ENCODE assay signal across 8 mouse cellular contexts in genomic region chr11:46275302-46275701, GRCm38 (mm10). TPM values are rescaled to one million over a fixed set of nuclear protein-coding genes. Genes with fewer than 3 reads are reported as not detected.
DNase-seq lines count a peak whose midpoint lies in the region; ATAC-seq and TF ChIP-seq lines count a peak whose summit lies in the region.

No protein-coding gene starts in this region.

- no peaks in the 10 kb centered on the region for H3K9me3 ChIP-seq in limb, embryonic 14.5 days (ENCODE audit: control insufficient read depth, low read length)

- peak; percentile 91 for ATAC-seq in granulocyte monocyte progenitor cell, adult 5-6 weeks (replicated peaks; ENCODE audit: poor library complexity, severe bottlenecking)
- peak; percentile 84 for ATAC-seq in limb, embryonic 14.5 days (ENCODE audit: low FRiP score, low read depth)
- peak; percentile 63 for ATAC-seq in monocyte, adult 5-6 weeks (replicated peaks; ENCODE audit: insufficient number of reproducible peaks, low FRiP score, low TSS enrichment, poor library complexity, severe bottlenecking)

- H3K27ac ChIP-seq in limb, embryonic 14.5 days (replicated peaks; ENCODE audit: low read depth, low read length): no peak overlapping the region

- TF ChIP-seq POLR2A in limb, embryonic 14.5 days (IDR thresholded peaks at IDR 0.05; ENCODE audit: borderline replicate concordance, extremely low read depth, insufficient read depth, insufficient read length): no peak

- no peak overlapping the region for H3K4me3 ChIP-seq in limb, embryonic 14.5 days (replicated peaks; ENCODE audit: low read length)

- H3K27me3 ChIP-seq in limb, embryonic 14.5 days (ENCODE audit: control insufficient read depth, insufficient read depth, low read length): no peaks in the 10 kb centered on the region

- H3K9ac ChIP-seq in limb, embryonic 14.5 days (ENCODE audit: low read depth, low read length, severe bottlenecking): no peak overlapping the region

- no peaks in the 10 kb centered on the region for H3K4me1 ChIP-seq in limb, embryonic 14.5 days (ENCODE audit: control insufficient read depth, insufficient read depth, low read length)

- peaks cover 6% of the 10 kb centered on the region for H3K36me3 ChIP-seq in limb, embryonic 14.5 days (ENCODE audit: control insufficient read depth, insufficient read depth, low read length)

- no peak overlapping the region for H3K4me2 ChIP-seq in limb, embryonic 14.5 days (replicated peaks; ENCODE audit: low read depth, low read length, severe bottlenecking)

- 4% methylated on average over 4 of the region's 6 CpGs for WGBS in limb, embryonic 14.5 days

- DNase-seq in urinary bladder, adult 18-20 months (ENCODE audit: low spot score in 2 of 2): peak; percentile 45 to 52
- no peak for DNase-seq in urinary bladder, postnatal 10 days (ENCODE audit: low spot score)
- DNase-seq in embryo, embryonic 11.5 days (ENCODE audit: low read depth, low spot score): peak; percentile 71
- DNase-seq in kidney, adult 8-10 months: peak; percentile 56 to 77
- peak; percentile 62 for DNase-seq in limb, embryonic 14.5 days (ENCODE audit: low spot score)
- peak; percentile 65 to 73 for DNase-seq in spleen, postnatal 14 days (ENCODE audit: low spot score in 2 of 2)

RNA-seq across cellular contexts. Expression of gene Cyfip2, which starts 37.4 kb away (rescaled TPM):
- 92.3 and 106 TPM in 2 replicates for total RNA-seq in granulocyte monocyte progenitor cell, adult 5-6 weeks (2014; fragmentation: Nextera tagmentation)
- total RNA-seq in granulocyte monocyte progenitor cell, adult 5-6 weeks (2017): 43.2 and 55.8 TPM in 2 replicates
- polyA plus RNA-seq in limb, embryonic 14.5 days (2012; rRNA removed): 6.5 and 7.1 TPM in 2 replicates
- polyA plus RNA-seq in limb, embryonic 14.5 days (2014; fragmentation: Nextera tagmentation; extraction: Ambion mirVana): 7.8 and 9.2 TPM in 2 replicates
- 120 to 188 TPM (median 136 TPM) in 3 replicates for total RNA-seq in monocyte, adult 5-6 weeks (2017)

RNA-seq across cellular contexts. Expression of gene Fndc9, which starts 40.0 kb away (rescaled TPM):
- total RNA-seq in granulocyte monocyte progenitor cell, adult 5-6 weeks (2014; fragmentation: Nextera tagmentation): not detected in 2 replicates
- total RNA-seq in granulocyte monocyte progenitor cell, adult 5-6 weeks (2017): not detected in 2 replicates
- 0.06 TPM in 1 of 2 replicates, not detected in the other for polyA plus RNA-seq in limb, embryonic 14.5 days (2012; rRNA removed)
- 0.08 TPM in 1 of 2 replicates, not detected in the other for polyA plus RNA-seq in limb, embryonic 14.5 days (2014; fragmentation: Nextera tagmentation; extraction: Ambion mirVana)
- 0.39 to 0.53 TPM in 2 of 3 replicates, not detected in the other for total RNA-seq in monocyte, adult 5-6 weeks (2017)
